Mouse (Mus musculus): Measurements from ENCODE around the gene Itih3.

The Itih3 gene

DNA sequence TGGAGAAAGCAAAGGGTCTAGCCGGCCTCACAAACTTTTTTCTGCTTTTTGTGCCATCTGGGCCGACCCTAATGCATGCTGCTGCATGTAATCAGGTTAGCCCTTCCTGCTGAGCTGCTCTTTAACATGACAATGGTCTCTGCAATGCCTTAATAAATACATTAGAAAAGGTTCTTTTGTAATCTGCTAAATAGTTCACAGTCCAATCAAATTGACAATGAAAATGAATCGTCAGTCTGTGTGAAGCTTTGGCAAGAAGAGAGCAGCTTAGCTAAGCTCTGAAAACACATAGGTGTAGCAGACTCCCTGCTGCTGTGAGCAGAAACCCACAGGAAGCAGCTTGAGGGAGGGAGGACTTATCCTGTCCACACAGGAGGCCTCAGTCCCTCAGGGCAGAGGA, 23.6 kb downstream of the Itih3 start:
- DNase-seq: no peak

DNA sequence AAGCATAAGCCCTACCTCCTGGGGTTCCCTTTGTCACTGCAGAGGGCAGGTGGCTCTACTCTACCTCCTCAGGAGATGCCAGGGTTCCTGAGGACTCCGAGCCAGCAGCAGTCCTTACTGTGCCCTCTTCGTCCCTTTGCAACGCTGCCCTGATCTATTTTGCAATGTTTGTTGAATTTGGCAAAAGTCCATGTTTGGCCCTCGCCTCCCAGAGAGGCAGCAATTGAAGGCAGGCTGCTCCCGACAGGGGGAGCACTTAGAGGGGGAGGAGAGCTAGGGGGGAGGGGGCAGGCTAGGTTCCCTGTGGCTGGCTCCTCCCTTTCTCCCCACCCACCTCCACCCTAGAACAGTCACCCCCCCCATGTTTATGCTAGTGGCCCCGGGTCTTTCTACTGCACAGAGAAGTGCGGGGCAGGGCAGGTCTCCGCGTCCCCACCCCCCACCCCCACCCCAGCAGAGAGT, 35.3 kb downstream of the Itih3 start:
- DNase-seq: peak; percentile 26

DNA sequence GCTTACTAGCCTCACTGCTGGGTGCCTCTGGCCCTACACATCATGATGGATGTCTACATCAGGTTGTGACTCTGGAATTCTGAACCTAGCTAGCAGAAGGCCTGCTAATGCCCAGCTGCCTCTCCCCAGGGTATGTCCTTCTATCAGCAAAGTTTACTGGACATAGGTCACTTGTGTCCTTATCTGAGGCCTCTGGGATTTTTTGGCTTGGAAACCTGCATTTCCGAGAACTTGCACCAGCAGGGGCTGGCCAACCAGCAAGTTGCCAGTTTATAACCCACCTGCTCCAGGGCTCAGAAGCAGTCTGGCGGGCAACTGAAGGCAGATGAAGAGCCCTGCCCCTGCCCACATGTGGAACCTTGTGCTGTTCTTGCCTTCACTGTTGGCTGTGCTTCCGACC, 37.4 kb downstream of the Itih3 start, which contains the start of gene Itih4:
Gene Itih4, plus strand, starts transcription at position 273 of the 400 bp plus-strand sequence.
- DNase-seq: no peak

DNA sequence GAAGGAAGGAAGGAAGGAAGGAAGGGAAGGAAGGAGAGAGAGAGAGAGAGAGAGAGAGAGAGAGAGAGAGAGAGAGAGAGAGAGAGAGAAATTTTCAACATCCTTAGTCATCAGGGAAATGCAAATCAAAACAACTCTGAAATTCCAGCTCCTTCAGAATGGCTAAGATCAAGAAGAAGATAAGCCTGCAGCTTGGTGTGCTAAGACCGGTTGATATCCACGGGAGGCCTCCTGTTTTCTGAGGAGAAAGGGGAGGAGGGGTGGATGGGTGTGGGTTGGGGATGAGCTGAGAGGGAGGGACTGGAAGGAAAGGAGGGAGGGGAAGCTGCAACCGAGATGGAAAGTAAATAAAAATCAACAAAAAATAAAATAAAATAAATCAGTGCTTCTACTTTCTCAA, 38.3 kb downstream of the Itih3 start:
- no peak for DNase-seq

DNA sequence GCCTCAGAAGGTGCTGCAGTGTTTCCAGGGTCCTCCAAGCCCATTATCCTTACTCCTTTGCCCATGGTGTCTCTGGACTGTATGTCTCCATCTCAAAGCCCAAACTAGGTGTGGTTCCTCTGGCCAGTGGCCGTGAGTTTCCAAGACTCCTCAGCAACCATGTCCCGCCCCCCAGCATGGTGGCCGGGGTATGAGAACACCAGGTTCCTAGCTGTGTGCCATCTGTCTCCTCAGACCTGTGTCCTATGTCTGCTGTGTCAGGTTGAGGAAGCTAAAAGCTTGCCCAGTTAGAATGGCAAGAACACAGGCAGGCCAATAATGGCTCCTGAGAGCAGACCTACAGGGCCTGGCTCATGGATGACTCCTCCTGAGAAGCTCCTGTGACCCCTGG, 41.8 kb downstream of the Itih3 start:
- no peak for DNase-seq

DNA sequence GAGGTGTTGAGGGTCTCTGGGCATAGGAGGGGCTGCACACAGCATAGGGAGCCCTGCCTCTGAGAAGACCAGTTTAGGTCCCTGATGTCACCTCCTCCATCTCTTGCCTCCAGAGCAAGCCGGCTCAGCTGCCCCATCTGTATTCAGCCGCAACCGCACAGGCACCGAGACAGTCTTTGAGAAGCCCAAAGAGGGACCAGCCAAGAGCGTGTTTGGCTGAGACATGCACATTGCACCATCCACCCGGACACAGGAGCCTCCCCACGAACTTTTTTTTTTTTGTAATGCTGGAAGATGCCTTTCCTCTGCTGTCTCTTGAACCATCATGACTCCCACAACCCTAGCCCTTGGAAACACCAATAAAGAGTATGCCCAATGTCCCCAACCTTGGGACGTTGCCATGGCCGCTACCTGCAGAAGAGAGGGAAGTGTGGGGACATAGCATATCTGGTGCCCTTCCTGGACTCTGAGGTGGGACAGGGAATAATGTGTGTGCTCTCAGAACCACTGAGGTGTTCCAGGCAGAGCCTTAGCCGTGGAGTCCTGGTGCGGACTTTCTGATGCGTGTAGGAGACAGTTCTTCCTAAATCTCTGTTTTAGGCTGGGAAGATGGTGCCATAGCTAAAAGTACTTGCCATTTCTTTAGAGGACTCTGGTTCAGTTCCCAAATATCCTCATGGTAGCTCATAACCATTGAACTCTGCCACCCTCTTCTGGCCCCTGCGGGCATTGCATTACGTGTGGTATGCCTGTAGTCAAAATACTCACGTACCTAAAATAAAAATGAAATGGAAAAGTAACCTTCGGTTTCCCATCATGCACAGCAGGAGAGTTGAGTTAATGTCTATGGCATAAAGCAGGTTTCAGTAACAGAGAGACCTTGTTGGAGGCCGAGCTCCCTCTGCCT, 42.5 kb downstream of the Itih3 start:
- peak; percentile 65 for DNase-seq

DNA sequence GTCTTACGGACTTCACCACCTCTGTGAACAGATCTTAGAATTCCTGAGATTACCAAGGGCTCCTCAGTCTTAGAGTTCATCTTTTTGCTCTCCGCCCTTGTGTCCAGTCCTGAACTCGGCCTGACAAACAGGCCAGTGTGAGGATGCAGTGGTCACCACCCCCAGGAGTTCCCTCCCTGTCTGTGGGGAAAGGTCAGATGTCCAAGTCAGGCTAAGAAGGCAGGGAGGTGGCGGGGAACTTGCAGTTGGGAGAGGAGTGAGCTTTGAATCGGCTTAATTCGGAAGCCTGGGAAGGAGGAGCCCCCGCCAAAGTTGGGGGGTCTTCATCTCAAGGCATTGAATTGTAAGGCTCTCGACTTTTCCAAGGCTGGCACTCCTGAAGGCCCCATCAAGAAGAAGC, 43.3 kb downstream of the Itih3 start:
- no peak for DNase-seq

DNA sequence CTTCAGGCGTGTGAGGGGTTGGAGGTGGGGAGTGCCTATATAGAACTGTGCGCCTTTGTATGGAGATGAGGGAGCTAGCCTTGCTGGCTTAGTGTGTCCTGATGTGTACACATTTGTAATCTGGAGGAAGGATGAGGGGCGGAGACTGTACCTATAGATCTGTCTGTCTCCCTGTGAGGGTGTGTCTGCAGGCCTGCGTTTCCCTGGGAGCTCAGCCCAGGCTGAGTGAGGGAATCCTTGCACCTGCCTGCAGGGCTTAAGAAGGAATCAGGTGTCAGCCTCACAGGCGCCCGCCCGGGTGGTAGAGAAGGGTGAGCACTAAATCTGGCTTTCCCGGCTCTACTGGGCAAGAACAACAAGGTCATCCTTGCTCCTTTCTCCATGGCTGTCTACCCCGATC, 43.8 kb downstream of the Itih3 start:
- no peak for DNase-seq

DNA sequence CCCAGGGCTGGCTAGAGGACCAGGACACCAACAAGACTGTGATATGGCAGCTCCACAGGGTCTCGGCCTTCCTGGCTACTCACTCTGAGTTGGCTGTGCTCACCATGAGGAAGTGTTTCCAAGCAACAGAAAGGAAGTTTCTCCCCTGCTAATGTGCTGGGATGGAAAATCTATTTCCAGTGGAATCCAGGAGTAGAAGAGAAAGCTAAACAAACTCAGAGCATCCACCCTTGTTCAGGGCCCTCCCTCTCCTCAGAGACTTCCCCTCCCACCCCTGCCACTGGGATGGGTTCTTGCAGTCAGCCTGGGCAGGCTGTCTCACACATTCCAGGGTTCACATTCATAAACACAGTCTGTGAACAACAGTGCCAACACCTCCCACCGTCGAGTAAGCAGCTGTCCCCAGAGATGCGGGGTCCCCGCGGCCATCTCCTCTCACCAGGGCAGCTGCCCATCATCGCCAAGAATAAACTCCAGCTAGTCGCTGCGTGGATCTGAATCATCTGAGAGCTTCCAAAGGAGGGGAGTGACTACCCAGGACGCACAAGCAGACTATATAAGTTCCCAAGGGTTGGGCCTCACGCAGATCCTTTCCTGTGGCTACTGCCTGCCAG, 44.5 kb downstream of the Itih3 start, which contains the start of gene Mustn1:
Gene Mustn1, plus strand, starts transcription at position 243 of the 614 bp plus-strand sequence.
- DNase-seq: peak; percentile 14

DNA sequence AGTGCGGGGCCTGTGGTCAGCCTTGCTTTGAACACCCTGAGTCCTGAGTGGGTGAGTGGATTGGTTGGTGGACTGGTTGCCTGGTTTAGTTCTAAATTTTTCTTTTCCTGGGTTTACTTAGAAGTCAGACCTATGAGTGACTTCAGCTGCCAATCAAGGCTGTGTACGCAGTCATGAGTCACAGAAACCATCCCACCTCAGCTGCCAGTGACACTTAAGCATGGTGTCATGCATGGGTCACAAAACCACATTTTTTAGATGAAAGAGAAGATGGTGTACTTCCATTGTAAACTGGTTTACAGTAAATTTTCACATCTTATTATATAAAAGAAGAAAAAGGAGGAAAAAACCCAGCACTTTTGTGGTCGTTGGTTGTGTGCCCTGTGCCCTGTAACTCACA, 45.7 kb downstream of the Itih3 start:
- no peak for DNase-seq

DNA sequence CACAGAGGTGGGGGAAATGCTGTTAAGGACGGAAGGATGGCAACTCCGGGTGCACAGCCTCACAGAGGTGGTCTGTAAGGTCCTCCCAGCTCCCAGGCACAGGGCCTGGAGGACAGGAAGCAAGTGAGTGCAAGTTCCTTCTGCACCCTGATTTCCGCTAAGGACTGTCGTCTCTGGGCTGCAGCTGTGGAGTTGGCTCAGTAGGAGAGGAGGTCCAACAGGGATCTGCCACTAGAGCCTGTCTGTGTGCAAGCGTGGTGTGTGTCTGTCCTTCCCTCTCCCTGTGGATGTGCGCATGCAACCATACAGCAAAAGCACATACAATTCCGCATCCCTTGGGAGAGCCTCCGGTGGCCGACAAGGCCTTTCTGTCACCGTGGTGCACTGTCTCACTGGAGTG, 47.1 kb downstream of the Itih3 start:
- DNase-seq: no peak

DNA sequence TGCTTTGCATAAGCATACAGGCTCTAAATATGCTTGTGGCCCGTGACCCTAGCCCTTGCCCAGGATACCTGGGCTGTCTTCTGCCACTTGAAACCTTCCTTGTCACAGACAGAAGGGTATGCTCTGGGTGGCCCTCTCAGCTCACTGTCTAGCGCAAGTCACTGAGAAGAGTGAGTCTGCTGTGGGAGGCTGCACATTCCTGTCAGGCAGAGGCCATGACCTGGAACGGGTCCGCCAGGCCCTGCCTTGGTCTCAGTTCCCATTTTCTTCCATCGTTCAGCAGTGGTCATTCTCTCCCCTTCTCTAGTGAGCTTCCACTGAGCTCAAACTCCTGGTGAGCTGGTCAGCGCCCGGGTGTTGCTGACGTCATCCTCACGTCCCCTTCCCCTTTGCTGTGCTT, 47.6 kb downstream of the Itih3 start:
- DNase-seq: no peak

DNA sequence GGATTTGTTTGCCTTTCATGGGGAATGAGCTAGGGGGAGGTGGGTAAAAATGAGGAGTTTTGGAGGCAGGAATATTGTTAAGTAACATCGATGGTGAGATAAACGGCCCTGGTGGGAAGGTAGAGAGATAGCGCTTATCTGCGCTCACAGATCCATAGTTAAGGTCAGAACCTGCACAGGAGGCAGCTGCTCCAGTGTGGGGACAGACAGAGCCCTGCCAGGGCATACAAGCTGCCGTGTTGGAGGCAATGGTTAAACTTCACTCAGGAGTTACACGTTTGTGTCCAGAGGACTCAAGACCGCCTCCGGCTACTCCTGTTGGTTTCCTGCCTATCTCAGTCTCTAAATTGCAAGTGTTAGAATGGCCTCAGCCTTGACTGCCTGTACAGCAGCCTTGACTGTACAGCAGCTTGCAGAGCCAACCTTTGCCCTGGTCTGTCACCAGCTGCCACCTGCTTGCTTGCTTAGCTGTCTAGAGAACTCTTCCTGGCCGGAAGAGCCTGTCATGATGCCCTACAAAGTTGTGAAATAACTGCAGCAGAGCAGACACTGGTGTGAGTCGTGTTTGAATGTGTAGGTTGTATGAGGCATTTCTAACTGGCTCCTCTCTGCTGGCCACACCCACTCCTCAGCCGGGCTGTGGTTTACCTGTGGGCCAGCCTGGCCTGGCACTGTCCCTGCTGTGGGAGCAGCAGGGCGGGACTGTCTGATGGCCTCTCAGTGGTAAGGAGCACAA, 48.3 kb downstream of the Itih3 start:
- no peak for DNase-seq

DNA sequence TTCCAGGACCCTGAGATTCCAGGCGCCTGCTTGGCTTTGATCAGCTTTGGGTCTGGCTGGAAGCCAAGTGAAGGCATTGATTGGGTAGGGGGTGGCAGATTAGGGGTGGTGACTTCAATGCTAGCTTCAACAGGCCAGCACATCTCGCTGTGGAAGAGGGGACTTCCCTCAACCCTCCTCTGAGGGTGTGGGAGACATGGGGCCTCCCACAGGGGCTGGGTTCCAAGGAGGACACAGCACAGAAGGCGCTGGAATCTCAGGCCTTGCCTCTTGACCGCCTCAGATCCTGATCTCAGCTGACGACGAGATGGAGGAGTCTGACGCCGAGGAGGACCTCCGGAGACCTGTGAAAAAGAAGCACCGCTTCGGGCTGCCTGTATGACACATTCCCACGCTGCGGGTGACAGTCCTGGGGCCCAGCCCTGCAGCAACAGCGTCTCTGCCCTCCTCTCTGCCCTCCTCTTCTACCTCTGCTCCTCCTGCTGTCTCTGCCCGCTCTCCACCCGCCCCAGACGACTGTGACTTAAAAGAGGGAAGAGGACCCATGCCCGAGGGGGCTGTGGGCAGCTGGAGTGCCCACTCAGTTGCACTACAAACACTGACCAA, 49.4 kb downstream of the Itih3 start:
- no peak for DNase-seq

DNA sequence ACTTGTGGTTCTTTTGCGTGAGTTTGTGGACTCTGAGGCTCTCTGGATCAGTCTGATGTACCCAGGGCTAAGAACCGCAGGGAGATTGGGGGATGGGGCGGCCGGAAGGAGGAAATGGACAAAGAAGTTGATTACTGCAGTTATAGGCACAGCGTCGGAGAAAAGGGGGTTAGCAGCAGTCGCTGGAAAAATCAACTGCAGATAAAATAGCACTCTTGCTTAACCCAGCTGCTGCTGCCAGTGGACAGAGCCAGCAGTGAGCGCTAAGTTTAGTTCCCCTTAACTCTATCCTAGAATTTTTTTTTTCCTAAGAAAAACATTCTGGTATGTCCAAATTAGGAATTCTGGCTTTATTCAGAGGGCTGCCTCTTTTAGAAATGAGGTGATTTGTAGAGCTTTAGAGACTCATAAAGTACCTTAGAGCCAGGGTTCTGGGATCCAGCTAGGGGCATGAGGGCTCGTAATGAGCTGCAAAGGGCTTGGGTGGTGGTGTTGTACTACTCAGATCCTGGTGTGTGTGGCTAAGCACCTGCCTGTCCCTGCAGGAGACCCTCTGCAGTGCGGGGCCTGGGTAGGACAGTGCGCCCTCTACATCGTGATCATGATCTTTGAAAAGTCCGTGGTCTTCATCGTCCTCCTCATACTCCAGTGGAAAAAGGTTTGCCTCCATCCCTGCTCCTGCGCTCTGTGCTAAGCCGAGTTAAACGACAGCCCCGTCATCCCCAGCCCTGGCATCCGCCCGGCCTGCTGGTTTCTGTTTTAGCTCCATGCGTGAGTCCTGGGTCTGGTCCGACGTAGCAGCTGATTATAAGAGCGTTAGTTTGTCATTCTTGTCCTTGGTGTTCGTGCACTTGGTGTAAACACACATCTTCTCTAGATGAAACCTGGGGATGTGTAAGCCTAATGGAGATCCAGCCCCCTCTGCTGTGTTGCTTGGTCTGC, 53.1 kb downstream of the Itih3 start:
- peak; percentile 27 for DNase-seq

DNA sequence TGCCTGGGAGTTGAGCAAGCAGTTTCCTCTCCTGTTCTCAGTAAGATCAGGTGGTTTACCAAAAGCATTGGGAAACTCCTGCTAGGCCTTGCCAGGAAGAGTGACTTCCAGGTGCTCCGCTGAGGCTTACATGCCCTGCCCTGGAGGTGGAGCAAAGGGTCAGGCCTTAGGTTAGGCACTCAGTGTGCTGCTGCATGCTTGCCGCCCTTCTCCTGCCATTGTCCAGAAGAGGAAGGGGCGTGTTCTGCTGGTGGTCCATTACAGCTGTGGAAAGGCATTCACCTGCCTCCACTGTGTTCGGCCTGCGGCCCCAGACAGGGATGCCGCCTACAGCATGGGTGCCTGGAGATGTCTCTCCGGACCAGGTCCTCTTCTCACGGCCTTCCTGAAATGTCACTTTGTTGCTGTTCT, 54.2 kb downstream of the Itih3 start:
- DNase-seq: no peak

DNA sequence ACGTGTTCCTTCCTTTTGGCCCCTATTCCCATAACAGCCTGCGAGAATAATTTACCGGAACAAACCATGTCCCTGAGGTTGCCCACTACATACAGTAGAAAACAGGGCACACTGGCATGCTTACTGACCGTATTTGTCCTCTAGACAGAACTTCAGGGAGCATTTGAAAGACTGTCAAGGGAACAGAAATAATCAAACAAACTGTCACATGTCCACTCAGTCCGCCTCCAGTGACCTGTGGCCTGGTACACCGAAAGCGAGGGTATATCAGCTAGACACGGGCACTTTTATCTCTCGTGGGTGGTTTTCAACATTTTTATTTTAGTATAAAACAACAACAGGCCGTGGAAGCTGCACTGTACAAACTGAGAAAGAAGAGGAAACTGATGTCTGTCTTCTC, 54.7 kb downstream of the Itih3 start:
- DNase-seq: no peak

DNA sequence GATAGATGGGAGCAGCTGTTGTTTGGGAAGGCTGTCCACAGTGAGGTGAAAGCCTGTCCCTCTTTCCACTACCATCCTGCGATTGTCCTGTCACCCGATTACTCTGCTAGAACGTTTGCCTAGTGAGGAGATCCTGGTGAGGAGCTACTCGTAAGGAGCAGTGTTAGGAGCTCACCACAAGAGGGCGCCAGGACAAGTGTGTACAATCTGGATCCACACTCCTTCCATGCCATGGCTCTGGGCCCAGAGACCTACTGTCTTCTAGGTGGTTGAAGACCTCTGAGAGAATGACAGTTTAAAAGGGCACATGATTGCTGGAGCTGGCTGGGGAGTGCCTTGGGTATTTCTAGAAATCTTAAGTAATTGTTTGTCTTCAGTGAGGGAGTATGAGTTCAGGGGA, 56.5 kb downstream of the Itih3 start:
- peak; percentile 79 for DNase-seq

DNA sequence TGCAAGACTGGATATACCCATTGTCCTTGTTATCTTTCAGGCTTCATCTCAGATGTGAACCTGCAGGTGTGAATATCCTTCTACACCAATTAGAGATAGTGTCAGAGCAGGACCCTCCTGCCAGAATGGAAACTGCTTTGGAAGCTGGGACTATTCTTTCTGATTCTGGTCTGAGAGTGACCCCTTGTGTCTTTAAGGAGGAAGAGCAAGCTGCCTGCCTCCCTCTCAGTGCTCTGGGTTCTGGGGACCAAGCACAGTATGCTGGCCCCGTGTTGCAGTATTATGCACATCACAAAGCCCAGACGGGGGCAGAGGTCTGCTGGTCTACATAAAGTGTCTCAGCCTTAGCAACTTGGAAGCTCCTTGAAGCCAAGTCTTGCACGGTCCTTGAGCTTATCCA, 58.2 kb downstream of the Itih3 start:
- DNase-seq: no peak

DNA sequence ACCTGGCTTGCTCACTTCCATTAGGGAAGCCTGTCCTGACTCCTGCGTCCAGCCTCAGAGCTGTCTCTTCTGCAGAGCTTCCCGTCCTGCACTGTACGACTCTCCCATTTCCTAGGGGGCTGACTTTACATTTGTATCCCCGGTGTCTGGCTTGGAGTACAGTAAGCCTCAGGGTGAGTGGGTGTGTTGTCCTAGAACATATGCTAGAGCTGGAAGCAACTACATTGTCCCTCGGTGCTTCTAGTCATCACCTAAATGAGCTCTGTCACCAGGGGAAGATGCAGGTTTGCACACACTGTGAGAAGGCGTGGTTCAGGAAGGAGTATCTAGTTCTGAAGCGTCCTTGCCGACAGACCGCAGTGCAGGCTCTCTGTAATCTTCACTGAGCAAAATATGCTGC, 61.2 kb downstream of the Itih3 start:
- no peak for DNase-seq

DNA sequence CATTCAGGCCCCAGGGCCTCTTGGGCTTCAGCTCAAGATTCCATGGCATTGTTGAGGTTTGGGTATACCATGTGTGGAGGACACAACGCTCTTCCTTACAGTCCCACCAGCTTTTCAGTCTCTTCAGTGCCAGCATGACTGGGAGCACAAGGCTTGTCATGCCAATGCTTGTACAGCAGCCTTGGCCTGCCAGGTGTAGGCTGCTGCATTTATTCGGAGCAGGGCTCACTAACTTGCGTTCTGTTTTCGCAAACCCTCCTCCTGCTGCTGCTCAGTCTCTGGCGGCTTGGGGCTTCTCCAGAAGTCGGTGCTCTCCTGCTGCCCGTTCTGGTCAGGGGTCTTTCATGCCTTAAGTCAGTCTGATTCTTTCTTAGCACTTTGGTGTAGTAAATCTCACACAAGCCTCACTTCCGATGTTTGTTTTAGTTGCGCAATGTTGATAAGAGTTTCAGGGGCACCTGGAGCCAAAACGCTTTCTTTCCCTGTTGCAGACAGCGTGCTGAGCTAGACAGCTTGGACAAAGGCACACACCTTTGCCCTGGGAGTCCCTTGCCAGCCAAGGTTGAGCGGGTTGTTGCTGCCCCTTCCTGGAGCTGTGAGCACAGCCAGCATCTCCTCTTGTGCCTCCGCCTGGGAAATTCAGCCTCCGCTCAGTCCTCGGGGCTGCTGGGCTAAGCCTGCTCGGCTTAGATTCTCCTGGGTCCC, 62.0 kb downstream of the Itih3 start:
- no peak for DNase-seq

Measured in right cerebral cortex, postnatal 4 days (tissue).